Mouse (Mus musculus): ENCODE measurements around the gene Nek2.

DNA sequence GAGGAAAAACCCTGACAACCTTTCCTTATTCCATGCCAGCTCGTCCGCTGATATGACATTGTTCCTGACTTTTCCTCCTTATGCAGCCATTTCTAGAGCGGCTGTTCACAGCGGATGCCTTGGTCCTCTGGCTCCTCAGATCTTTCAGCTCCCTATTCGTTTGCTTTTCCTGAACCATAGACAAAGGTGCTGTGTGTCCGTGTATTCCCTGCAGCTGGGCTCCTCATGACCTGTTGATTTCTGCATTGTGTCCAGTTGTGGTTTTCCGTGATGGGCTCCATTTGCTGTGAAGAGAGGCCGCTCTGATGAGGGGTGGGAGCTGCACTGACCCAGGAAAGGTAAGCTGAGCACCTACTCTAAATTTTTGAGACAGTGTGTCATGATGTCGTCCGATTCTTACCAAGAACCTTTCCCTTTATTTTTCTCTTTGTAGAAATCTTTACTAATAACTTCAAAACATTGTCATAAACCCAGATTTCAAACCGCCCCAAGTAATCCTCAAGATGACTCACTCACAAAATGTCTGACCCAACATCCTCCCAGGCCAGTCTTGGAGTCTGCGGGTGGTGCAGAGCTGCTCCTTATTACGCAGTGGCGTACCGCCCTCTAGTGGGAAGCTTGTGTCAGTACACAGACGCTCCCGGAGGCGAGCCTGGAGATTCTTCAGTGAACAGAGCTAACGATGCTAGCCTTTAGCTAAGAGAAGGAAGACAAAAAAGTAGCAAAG, 3.7 kb upstream of the Nek2 start:
- TF ChIP-seq EP300 (IDR thresholded peaks at IDR 0.05; ENCODE audit: low read depth): no peak
- peak; percentile 98 for TF ChIP-seq CTCF (IDR thresholded peaks at IDR 0.05; ENCODE audit: low read depth)
